Comparison of ENCODE assay signal across 27 mouse cellular contexts in the genomic region with DNA sequence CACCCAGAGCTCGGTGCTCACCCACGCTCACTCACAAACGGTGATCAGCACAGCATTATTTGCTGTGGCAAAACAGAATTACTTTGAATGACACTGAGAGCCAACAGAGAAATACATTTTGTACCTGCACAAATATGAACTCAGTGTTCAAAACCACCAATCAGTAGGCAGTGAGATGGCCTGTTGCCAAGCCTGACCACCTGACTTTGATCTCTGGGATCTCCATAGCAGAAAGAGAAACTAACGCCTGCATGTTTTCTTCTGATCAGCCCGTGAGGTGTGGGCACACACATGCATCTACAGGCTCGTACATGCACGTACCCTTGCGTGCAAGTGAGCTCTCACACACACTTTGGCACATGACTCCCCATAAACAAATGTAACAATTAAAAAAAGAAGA. TPM values are rescaled to one million over a fixed set of nuclear protein-coding genes. Genes with fewer than 3 reads are reported as not detected.
"Had no signal": no experiment of that assay in that cellular context is flagged by ENCODE, and none has a peak within 500 bp of the region (broad histone marks: within the 10 kb centered on the region; RNA-seq: fewer than 3 reads in every experiment).

No protein-coding gene starts in this region.

- H3K9ac ChIP-seq: liver, embryonic 13.5 days; lung, embryonic 15.5 days; midbrain, embryonic 13.5 days; neural tube, embryonic 12.5 days; neural tube, embryonic 15.5 days; stomach, embryonic 15.5 days had no signal

- ATAC-seq: intestine, postnatal 0 days; midbrain, embryonic 13.5 days; midbrain, embryonic 16.5 days had no signal

- H3K27me3 ChIP-seq: liver, embryonic 13.5 days; lung, embryonic 15.5 days; megakaryocyte, embryonic 14.5 days; midbrain, embryonic 13.5 days; neural tube, embryonic 12.5 days; stomach, embryonic 15.5 days had no signal

- H3K4me2 ChIP-seq: liver, embryonic 13.5 days; lung, embryonic 15.5 days; midbrain, embryonic 13.5 days; neural tube, embryonic 12.5 days; neural tube, embryonic 15.5 days; stomach, embryonic 15.5 days had no signal

- H3K9me3 ChIP-seq: liver, embryonic 13.5 days; lung, embryonic 15.5 days; megakaryocyte, embryonic 14.5 days; midbrain, embryonic 10.5 days; midbrain, embryonic 13.5 days; neural tube, embryonic 12.5 days; neural tube, embryonic 15.5 days; stomach, embryonic 15.5 days had no signal

- DNase-seq: kidney, adult 2 months; kidney, postnatal 25 days; layer of hippocampus, adult 9-11 months; liver, embryonic 13.5 days; retina, postnatal 1 day; right cerebral cortex, postnatal 25 days; spleen, adult 18-20 months; thymus, adult 2 months; thymus, postnatal 14 days; thymus, postnatal 4 days had no signal

- H3K27ac ChIP-seq: kidney, postnatal 0 days; layer of hippocampus, adult 2 months; liver, embryonic 13.5 days; lung, embryonic 15.5 days; midbrain, embryonic 10.5 days; midbrain, embryonic 13.5 days; neural tube, embryonic 12.5 days; neural tube, embryonic 15.5 days; stomach, embryonic 15.5 days had no signal

- H3K4me1 ChIP-seq: liver, embryonic 13.5 days; lung, embryonic 15.5 days; midbrain, embryonic 10.5 days; neural tube, embryonic 12.5 days; neural tube, embryonic 15.5 days; stomach, embryonic 15.5 days had no signal

- H3K36me3 ChIP-seq: liver, embryonic 13.5 days; neural tube, embryonic 15.5 days; stomach, embryonic 15.5 days had no signal

- H3K4me3 ChIP-seq: layer of hippocampus, adult 2 months; liver, embryonic 13.5 days; lung, embryonic 15.5 days; megakaryocyte, embryonic 14.5 days; midbrain, embryonic 10.5 days; midbrain, embryonic 13.5 days; myocyte; neural tube, embryonic 12.5 days; neural tube, embryonic 15.5 days; stomach, embryonic 15.5 days had no signal

RNA-seq across cellular contexts. Expression of a gene that starts 24.0 kb away (rescaled TPM):
- total RNA-seq: left cerebral cortex, postnatal 10 days; liver, adult 2 months; monocyte, adult 5-6 weeks had no signal
- polyA plus RNA-seq: intestine, embryonic 14.5 days; liver, adult 2 months; liver, embryonic 16.5 days had no signal
